Mouse (Mus musculus) forebrain, embryonic 13.5 days (tissue): Measurements from ENCODE around the gene Tnks2. TPM values are rescaled to one million over a fixed set of nuclear protein-coding genes. Genes with fewer than 3 reads are reported as not detected.

Experiments
- ATAC-seq: fragments of 200-750 bp; cut with Nextera tagmentation; 2 replicates; pipeline ENCODE4 v1.8.0; 2017
- H3K27ac ChIP-seq: fragments of 300-500 bp; sonication (generic); 2 replicates; pipeline ENCODE4 v1.5.1; 2015; ENCODE audit warnings: inconsistent platforms, mild to moderate bottlenecking, moderate library complexity
- H3K27me3 ChIP-seq: fragments of 300-500 bp; sonication (generic); 2 replicates; pipeline ENCODE4 v1.6.1; 2015; ENCODE audit warnings: mild to moderate bottlenecking, inconsistent platforms
- H3K36me3 ChIP-seq: fragments of 300-500 bp; sonication (generic); 2 replicates; pipeline ENCODE4 v1.6.1; 2015; ENCODE audit warnings: mild to moderate bottlenecking, inconsistent platforms; ENCODE audit not compliant: poor library complexity, severe bottlenecking
- H3K4me1 ChIP-seq: fragments of 300-500 bp; sonication (generic); 2 replicates; pipeline ENCODE4 v1.6.1; 2015; ENCODE audit warnings: inconsistent platforms
- H3K4me2 ChIP-seq: fragments of 300-500 bp; sonication (generic); 2 replicates; pipeline ENCODE4 v1.6.1; 2015; ENCODE audit warnings: inconsistent platforms, mild to moderate bottlenecking, moderate library complexity
- H3K4me3 ChIP-seq: fragments of 300-500 bp; sonication (generic); 2 replicates; pipeline ENCODE4 v1.5.1; 2015; ENCODE audit warnings: mild to moderate bottlenecking, inconsistent platforms
- H3K9ac ChIP-seq: fragments of 300-500 bp; sonication (generic); 2 replicates; pipeline ENCODE4 v1.6.1; 2015; ENCODE audit warnings: mild to moderate bottlenecking, inconsistent platforms
- H3K9me3 ChIP-seq: fragments of 300-500 bp; sonication (generic); replicated peaks from 2 replicates; pipeline ENCODE4 v1.6.1; 2016; ENCODE audit warnings: inconsistent platforms
- WGBS: fragments of 180-500 bp; shearing (Covaris S2); methylation state at CpG from one replicate; pipeline ENCODE4 v1.1.7; 2015; 5-methylcytosine and 5-hydroxymethylcytosine counted together
- polyA plus RNA-seq: library from polyadenylated mRNA; unstranded; fragments of >200 nt; fragmentation: Nextera tagmentation; extraction: Ambion mirVana; gene quantifications from 2 replicates; pipeline ENCODE4 v1.2.1, GENCODE M21; 2015

Tnks2 gene
- polyA plus RNA-seq, 1 experiment from 2014 or later = 41.5 TPM

DNA sequence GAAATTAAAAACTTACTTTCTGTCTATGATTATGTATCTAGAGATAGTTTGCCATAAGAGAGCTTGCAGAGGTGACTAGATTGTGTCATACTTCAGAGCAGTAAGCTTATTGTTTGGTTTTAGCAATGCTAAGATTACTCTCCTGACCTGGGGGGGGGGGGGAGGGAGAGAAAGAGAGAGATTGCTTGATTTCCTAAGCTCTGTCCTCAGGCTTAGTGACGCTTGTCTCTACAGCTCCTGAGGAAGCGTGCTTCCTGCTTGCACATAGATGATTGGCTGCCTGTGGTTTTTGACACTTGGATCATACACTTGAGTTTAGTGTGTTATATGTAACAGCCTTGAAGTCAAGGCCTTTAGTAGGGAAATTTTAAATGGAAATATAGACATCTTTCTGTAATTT, 40.6 kb downstream of the Tnks2 start:
- WGBS = 88% methylated on average over 2 of the region's 2 CpGs
- H3K9ac ChIP-seq = no peak overlapping the region
- H3K27ac ChIP-seq = no peak overlapping the region
- H3K4me3 ChIP-seq = no peak overlapping the region
- H3K4me2 ChIP-seq = no peak overlapping the region
- no peaks in the 10 kb centered on the region for H3K27me3 ChIP-seq
- ATAC-seq = no peak
- H3K9me3 ChIP-seq = no peaks in the 10 kb centered on the region
- H3K36me3 ChIP-seq = peaks cover 73% of the 10 kb centered on the region
- 0 out of 2 replicates have a peak, but pooled peaks cover 3% of the 10 kb centered on the region for H3K4me1 ChIP-seq

- Histone ChIP-seq H3K9ac (no peak overlapping the region), H3K27ac (no peak overlapping the region), H3K4me3 (no peak overlapping the region), H3K9me3 (no peaks in the 10 kb centered on the region), H3K4me1 (0 out of 2 replicates have a peak, but pooled peaks cover 3% of the 10 kb centered on the region), H3K27me3 (no peaks in the 10 kb centered on the region), H3K36me3 (peaks cover 85% of the 10 kb centered on the region), H3K4me2 (no peak overlapping the region)
- ATAC-seq = no peak
Measured at GRCm38 (mm10) chr19:36877329-36877728, 43.3 kb downstream of the Tnks2 start.

DNA sequence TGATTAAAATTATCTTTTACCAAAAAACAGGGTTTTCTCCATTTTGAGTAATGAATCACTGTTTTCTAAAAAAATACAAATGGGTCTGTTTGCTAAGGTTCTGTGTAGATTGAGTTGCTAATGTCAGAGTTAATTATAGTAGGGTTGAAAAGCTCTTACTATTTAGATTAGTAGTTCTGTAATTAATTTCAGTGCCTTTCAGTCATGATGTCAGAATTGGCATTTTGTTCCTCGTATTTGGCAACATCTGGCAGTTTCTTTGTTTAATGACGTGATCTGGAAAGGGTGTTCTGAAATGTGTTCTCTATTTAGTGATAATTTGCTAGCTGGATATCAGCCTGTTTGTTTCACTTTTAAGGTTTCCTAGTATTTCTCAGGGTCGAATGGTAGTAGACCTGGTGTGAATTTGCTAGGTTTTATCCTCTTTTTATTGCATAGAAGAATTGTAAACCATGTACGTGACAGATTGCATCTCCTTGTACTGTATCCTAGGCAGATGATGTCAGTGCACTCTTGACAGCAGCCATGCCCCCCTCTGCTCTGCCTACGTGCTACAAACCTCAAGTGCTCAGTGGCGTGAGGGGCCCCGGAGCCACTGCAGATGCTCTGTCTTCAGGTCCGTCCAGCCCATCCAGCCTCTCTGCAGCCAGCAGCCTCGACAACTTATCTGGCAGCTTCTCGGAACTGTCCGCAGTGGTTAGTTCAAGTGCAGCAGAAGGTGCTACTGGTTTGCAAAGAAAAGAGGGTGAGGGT, 44.9 kb downstream of the Tnks2 start:
- Histone ChIP-seq H3K4me2 (no peak overlapping the region), H3K4me1 (0 out of 2 replicates have a peak, but pooled peaks cover 3% of the 10 kb centered on the region), H3K27me3 (no peaks in the 10 kb centered on the region), H3K27ac (no peak overlapping the region), H3K4me3 (no peak overlapping the region), H3K36me3 (peaks cover 88% of the 10 kb centered on the region), H3K9ac (no peak overlapping the region), H3K9me3 (no peaks in the 10 kb centered on the region)
- peak; percentile 57; the same call in 1 of the 2 replicates for ATAC-seq
- WGBS = 74% methylated on average over 11 of the region's 11 CpGs

GRCm38 (mm10) chr19:36883119-36883518, 49.1 kb downstream of the Tnks2 start:
- Histone ChIP-seq H3K4me2 (no peak overlapping the region), H3K27ac (no peak overlapping the region), H3K36me3 (peaks cover 89% of the 10 kb centered on the region), H3K4me3 (no peak overlapping the region), H3K9ac (no peak overlapping the region), H3K9me3 (no peaks in the 10 kb centered on the region), H3K4me1 (0 out of 2 replicates have a peak, but pooled peaks cover 3% of the 10 kb centered on the region), H3K27me3 (no peaks in the 10 kb centered on the region)
- 77% methylated on average over 6 of the region's 6 CpGs for WGBS
- peak; percentile 24; the same call in 1 of the 2 replicates for ATAC-seq

- H3K9ac ChIP-seq = no peak overlapping the region
- WGBS = 73% methylated on average over 2 of the region's 2 CpGs
- H3K27ac ChIP-seq = no peak overlapping the region
- no peaks in the 10 kb centered on the region for H3K9me3 ChIP-seq
- H3K4me1 ChIP-seq = no peaks in the 10 kb centered on the region
- ATAC-seq = no peak
- peaks cover 96% of the 10 kb centered on the region for H3K36me3 ChIP-seq
- no peak overlapping the region for H3K4me3 ChIP-seq
- H3K27me3 ChIP-seq = no peaks in the 10 kb centered on the region
- no peak overlapping the region for H3K4me2 ChIP-seq
Measured at GRCm38 (mm10) chr19:36886316-36886715, 52.3 kb downstream of the Tnks2 start.

DNA sequence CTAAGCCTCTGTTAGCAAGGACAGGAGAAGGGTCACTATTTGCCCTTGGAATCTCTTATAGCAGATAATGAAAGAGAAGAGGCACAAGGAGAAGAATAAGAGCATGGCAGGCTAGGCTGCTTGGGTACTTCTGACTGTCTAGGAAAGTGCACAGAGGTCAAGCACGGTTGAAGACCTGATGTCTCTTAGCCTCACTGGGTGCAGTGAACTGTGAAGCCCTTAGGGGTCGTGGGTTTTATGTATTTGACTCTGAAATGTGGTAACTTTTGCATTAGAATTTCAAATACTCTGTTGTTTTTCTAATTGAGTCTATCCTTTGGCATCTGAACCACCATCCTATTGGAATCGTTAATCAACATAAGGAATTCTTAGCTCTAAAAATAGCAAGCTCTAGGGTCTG, 53.7 kb downstream of the Tnks2 start:
- H3K36me3 ChIP-seq = peaks cover 90% of the 10 kb centered on the region
- H3K4me2 ChIP-seq = no peak overlapping the region
- no peak overlapping the region for H3K4me3 ChIP-seq
- WGBS = 85% methylated on average over 3 of the region's 3 CpGs
- no peaks in the 10 kb centered on the region for H3K27me3 ChIP-seq
- ATAC-seq = no peak
- no peaks in the 10 kb centered on the region for H3K9me3 ChIP-seq
- H3K27ac ChIP-seq = no peak overlapping the region
- H3K4me1 ChIP-seq = no peaks in the 10 kb centered on the region
- no peak overlapping the region for H3K9ac ChIP-seq

DNA sequence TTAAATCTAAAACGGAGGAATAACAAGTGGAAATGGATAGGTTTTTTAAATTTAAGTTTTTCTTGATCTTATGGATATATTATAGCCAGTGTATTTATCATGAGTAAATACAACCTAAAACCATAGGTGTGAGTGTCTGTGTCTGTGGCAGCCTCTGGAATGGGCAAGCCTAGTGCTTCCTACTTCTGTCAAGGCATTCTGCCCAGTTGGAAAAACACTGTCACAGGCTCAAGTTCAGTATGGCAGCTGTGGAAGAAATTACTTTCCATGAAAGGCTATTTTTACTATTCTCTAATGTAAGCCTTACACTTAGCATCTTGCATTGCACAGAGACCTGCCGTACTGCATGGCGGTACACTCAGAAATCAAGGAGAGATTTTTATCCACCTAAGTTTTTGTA, 57.7 kb downstream of the Tnks2 start:
- H3K4me2 ChIP-seq = no peak overlapping the region
- no peaks in the 10 kb centered on the region for H3K27me3 ChIP-seq
- H3K4me1 ChIP-seq = peaks cover 14% of the 10 kb centered on the region
- H3K9me3 ChIP-seq = no peaks in the 10 kb centered on the region
- H3K27ac ChIP-seq = no peak overlapping the region
- H3K4me3 ChIP-seq = no peak overlapping the region
- peaks cover 72% of the 10 kb centered on the region for H3K36me3 ChIP-seq
- H3K9ac ChIP-seq = no peak overlapping the region
- WGBS = 96% methylated on average over 3 of the region's 3 CpGs
- ATAC-seq = no peak

DNA sequence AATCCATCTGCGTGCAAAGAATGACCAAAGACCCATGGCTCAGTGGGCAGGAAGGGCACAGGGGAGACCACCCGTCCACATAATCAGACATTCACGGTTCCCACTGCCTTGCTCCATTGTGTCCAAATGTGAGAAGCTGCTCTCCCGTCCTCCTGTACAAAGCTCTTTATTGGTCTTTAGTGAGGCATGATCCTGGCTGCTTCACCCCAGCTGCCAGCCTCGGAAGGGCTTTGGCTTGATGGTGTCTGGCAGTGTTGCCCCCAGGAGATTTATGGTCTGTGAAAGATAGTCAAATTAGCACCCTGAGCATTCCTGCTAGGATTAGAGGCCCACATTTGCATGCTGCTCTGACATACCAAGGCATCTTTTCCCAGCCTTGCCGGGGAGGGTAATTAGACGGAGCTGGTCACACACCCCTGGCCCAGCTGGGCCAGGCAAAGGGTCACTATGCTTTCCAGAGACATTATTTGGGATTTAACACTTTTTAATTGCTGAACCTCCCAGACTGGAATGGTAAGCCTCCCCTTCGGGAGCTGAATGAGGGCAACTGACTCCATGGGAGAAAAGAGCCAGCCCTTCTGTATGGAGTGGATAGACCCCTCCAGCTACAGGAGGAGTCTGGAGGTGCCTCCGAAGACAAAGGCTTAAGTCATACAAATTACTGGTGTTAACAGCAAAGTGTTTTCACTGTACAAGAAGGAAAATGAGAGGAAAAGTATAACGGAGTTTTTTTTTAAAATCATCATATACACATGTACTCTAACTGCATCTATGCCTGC, 62.9 kb downstream of the Tnks2 start:
- Histone ChIP-seq H3K4me3 (no peak overlapping the region), H3K27ac (peak overlapping the region; percentile 76), H3K9me3 (no peaks in the 10 kb centered on the region), H3K4me2 (peak overlapping the region; percentile 3; the same call in 1 of the 2 replicates), H3K27me3 (no peaks in the 10 kb centered on the region), H3K4me1 (peaks cover 22% of the 10 kb centered on the region), H3K9ac (peak overlapping the region; percentile 36; the same call in 1 of the 2 replicates), H3K36me3 (peaks cover 22% of the 10 kb centered on the region)
- peak; percentile 86 for ATAC-seq
- 2% methylated on average over 10 of the region's 10 CpGs for WGBS

GRCm38 (mm10) chr19:36897778-36898177, 63.7 kb downstream of the Tnks2 start:
- no peaks in the 10 kb centered on the region for H3K9me3 ChIP-seq
- 41% methylated on average over 9 of the region's 9 CpGs for WGBS
- 0 out of 2 replicates have a peak, but pooled peaks have one; percentile 36 for ATAC-seq
- no peaks in the 10 kb centered on the region for H3K27me3 ChIP-seq
- H3K27ac ChIP-seq = no peak overlapping the region; the same call in 1 of the 2 replicates
- peaks cover 22% of the 10 kb centered on the region for H3K4me1 ChIP-seq
- H3K9ac ChIP-seq = no peak overlapping the region
- peaks cover 20% of the 10 kb centered on the region for H3K36me3 ChIP-seq
- no peak overlapping the region for H3K4me2 ChIP-seq
- no peak overlapping the region for H3K4me3 ChIP-seq

GRCm38 (mm10) chr19:36903377-36903776, 69.3 kb downstream of the Tnks2 start:
- Histone ChIP-seq H3K36me3 (no peaks in the 10 kb centered on the region), H3K27me3 (no peaks in the 10 kb centered on the region), H3K9me3 (no peaks in the 10 kb centered on the region), H3K4me1 (peaks cover 15% of the 10 kb centered on the region), H3K9ac (0 out of 2 replicates have a peak overlapping the region, but pooled peaks have one; percentile 75), H3K27ac (peak overlapping the region; percentile 76), H3K4me2 (peak overlapping the region; percentile 76), H3K4me3 (peak overlapping the region; percentile 50)
- no peak for ATAC-seq
- 26% methylated on average over 7 of the region's 7 CpGs for WGBS

GRCm38 (mm10) chr19:36904211-36905007, 70.4 kb downstream of the Tnks2 start:
- H3K4me2 ChIP-seq = peak overlapping the region; percentile 76
- peaks cover 15% of the 10 kb centered on the region for H3K4me1 ChIP-seq
- H3K27ac ChIP-seq = peak overlapping the region; percentile 76
- peak; percentile 93 for ATAC-seq
- H3K9ac ChIP-seq = peak overlapping the region; percentile 75
- peak overlapping the region; percentile 50 for H3K4me3 ChIP-seq
- 1% methylated on average over 41 of the region's 41 CpGs for WGBS
- no peaks in the 10 kb centered on the region for H3K27me3 ChIP-seq
- no peaks in the 10 kb centered on the region for H3K9me3 ChIP-seq
- no peaks in the 10 kb centered on the region for H3K36me3 ChIP-seq
